Mouse (Mus musculus) intestine, embryonic 16.5 days (tissue): Measurements from ENCODE around the gene Mblac2. TPM values are rescaled to one million over a fixed set of nuclear protein-coding genes. Genes with fewer than 3 reads are reported as not detected.
A peak's percentile ranks its signal among the peaks of the same experiment; 100 is the strongest.
"Not testable (repeated sequence)": the region's sequence is repeated elsewhere in the genome, so short reads cannot be mapped to it uniquely, and the experiment has no call there.

Source experiments
- ATAC-seq: fragments of 200-750 bp; cut with Nextera tagmentation; 2 replicates; pipeline ENCODE4 v1.8.0; 2017; ENCODE audit warnings: moderate TSS enrichment, moderate library complexity
- H3K27ac ChIP-seq: fragments of 300-500 bp; sonication (generic); 2 replicates; pipeline ENCODE4 v1.5.1; 2014; ENCODE audit warnings: mild to moderate bottlenecking, low read length
- H3K27me3 ChIP-seq: fragments of 300-500 bp; sonication (generic); replicated peaks from 2 replicates; pipeline ENCODE4 v1.6.1; 2014; ENCODE audit warnings: low read length, control low read depth, mixed read lengths; ENCODE audit not compliant: control insufficient read depth, insufficient read depth
- H3K36me3 ChIP-seq: fragments of 300-500 bp; sonication (generic); 2 replicates; pipeline ENCODE4 v1.6.1; 2014; ENCODE audit warnings: low read length, control low read depth; ENCODE audit not compliant: control insufficient read depth, insufficient read depth
- H3K4me1 ChIP-seq: fragments of 300-500 bp; sonication (generic); 2 replicates; pipeline ENCODE4 v1.6.1; 2014; ENCODE audit warnings: low read length, control low read depth, mixed read lengths; ENCODE audit not compliant: control insufficient read depth, insufficient read depth
- H3K4me2 ChIP-seq: fragments of 300-500 bp; sonication (generic); 2 replicates; pipeline ENCODE4 v1.6.1; 2014; ENCODE audit warnings: low read depth, low read length, control low read depth
- H3K4me3 ChIP-seq: fragments of 300-500 bp; sonication (generic); 2 replicates; pipeline ENCODE4 v1.5.1; 2014; ENCODE audit warnings: mild to moderate bottlenecking, low read length
- H3K9ac ChIP-seq: fragments of 300-500 bp; sonication (generic); 2 replicates; pipeline ENCODE4 v1.6.1; 2014; ENCODE audit warnings: low read depth, low read length
- H3K9me3 ChIP-seq: fragments of 300-500 bp; sonication (generic); 2 replicates; pipeline ENCODE4 v1.6.1; 2016; ENCODE audit warnings: low read length, control low read depth; ENCODE audit not compliant: control insufficient read depth
- WGBS: fragments of 180-500 bp; shearing (Covaris S2); extraction: QIAGEN DNeasy Blood & Tissue Kit; methylation state at CpG from one replicate; pipeline ENCODE4 v1.1.7; 2014; 5-methylcytosine and 5-hydroxymethylcytosine counted together
- polyA plus RNA-seq: library from polyadenylated mRNA; unstranded; fragments of >200 nt; fragmentation: Nextera tagmentation; extraction: Ambion mirVana; gene quantifications from 2 replicates; pipeline ENCODE4 v1.2.1, GENCODE M21; 2015

The Mblac2 gene
- polyA plus RNA-seq, 1 experiment from 2014 or later = 8.8 TPM

DNA sequence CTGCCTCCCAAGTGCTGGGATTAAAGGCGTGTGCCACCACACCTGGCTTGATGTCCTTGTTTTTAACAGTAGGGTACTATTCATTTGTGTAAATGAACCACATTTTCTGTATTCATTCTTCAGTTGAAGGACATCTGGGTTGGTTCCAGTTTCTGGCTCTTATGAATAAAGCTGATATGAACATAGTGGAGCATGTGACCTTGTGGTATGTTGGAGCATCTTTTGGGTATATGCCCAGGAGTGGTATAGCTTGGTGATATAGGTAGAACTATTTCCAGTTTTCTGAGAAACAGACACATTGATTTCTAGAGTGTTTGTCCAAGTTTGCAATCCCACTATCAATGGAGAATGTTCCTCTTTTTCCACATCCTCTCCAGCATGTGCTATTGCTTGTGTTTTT lies 2.8 kb downstream of the Mblac2 start:
- no peaks in the 10 kb centered on the region for H3K9me3 ChIP-seq
- H3K4me1 ChIP-seq = peaks cover 12% of the 10 kb centered on the region
- no peak overlapping the region for H3K27ac ChIP-seq
- WGBS = 88% methylated on average over 1 of the region's 1 CpGs
- ATAC-seq = no peak
- H3K4me3 ChIP-seq = no peak overlapping the region
- H3K36me3 ChIP-seq = no peaks in the 10 kb centered on the region
- no peak overlapping the region for H3K4me2 ChIP-seq
- no peaks in the 10 kb centered on the region for H3K27me3 ChIP-seq
- H3K9ac ChIP-seq = no peak overlapping the region

DNA sequence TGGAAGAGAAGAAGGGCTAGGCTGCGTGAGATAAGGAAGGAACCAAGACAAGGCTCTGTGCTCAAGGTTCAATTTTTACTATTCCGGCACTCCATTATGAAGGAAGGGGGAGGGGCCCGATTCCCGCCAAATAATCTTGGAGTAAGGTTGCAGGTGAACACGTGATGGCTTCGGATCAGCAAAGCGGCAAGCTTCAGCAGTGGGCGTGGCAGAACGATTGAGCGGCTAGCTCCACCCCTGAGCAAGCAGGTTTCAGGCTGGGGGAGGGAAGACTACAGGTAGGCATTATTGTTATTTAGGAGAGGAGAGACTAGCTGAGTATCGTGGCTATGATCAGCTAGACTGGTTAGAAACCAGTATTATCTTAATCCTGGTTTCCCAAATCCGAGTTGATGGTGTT lies 17.0 kb downstream of the Mblac2 start:
- ATAC-seq, H3K27ac ChIP-seq, H3K27me3 ChIP-seq, H3K9me3 ChIP-seq, H3K36me3 ChIP-seq, H3K4me2 ChIP-seq, H3K9ac ChIP-seq, H3K4me1 ChIP-seq, H3K4me3 ChIP-seq: not testable (repeated sequence)
- WGBS = 57% methylated on average over 12 of the region's 12 CpGs

DNA sequence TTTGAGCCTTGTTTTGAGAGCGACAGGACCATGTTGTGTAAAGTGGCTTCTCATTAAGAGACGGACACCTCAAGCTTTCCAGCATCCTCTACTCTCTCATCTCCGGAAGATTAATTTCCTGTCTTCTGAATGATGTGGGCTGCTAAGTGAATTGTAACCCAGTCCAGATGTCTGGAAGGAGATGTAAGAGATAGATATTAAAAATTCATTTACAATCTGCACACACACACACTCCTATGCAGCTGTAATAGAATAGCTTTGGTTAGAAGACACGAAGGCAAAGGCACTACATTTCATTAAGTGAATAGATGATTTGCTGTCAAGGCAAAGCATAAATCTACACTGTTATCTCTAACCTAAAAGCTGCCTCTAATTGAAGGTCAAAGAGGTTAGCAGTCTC lies 18.0 kb downstream of the Mblac2 start:
- no peak overlapping the region for H3K4me2 ChIP-seq
- no peak overlapping the region for H3K4me3 ChIP-seq
- WGBS = 69% methylated on average over 4 of the region's 4 CpGs
- H3K9ac ChIP-seq = no peak overlapping the region
- H3K4me1 ChIP-seq = no peaks in the 10 kb centered on the region
- H3K36me3 ChIP-seq = no peaks in the 10 kb centered on the region
- H3K9me3 ChIP-seq = no peaks in the 10 kb centered on the region
- H3K27me3 ChIP-seq = no peaks in the 10 kb centered on the region
- no peak overlapping the region for H3K27ac ChIP-seq
- ATAC-seq = no peak

DNA sequence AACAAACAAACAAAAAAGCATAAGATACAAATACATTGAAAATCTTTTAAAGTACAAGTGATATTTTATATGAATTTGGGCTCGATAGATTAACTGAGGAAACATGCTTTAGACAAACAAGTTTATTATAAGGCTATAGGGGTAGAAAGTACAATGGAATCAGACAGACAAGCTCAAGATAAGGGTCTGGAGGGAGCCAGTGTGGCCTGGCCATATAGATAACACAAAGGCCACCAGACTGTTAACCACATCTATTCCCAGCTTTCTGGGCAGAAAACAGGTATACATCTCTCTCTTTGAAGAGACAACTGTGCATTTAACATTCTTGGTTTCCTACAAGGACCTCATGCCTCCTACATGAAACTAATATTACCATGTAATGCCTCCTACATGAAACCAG lies 19.2 kb downstream of the Mblac2 start:
- H3K4me2 ChIP-seq = no peak overlapping the region
- ATAC-seq = no peak
- no peaks in the 10 kb centered on the region for H3K4me1 ChIP-seq
- H3K27me3 ChIP-seq = no peaks in the 10 kb centered on the region
- WGBS = 86% methylated on average over 1 of the region's 1 CpGs
- no peak overlapping the region for H3K9ac ChIP-seq
- no peak overlapping the region for H3K27ac ChIP-seq
- no peaks in the 10 kb centered on the region for H3K9me3 ChIP-seq
- no peak overlapping the region for H3K4me3 ChIP-seq
- H3K36me3 ChIP-seq = no peaks in the 10 kb centered on the region

DNA sequence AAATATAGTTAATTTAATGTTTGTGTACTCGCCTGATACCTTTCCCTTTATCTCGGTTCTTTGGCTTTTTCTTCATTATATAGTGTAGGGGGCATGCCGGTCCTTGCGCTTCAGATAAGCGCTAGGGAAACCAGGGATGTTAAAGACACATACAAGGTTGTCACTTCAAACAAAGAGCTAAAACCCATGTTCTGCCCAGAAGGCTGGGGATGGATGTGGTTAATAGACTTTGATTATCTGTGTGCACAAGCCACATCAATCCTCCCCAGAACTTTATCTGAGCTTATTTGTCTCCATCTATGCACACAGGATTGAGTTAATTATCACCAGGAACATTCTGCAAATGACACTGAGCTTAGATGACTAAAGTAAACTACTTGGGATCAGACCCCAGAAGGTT lies 25.5 kb downstream of the Mblac2 start:
- Histone ChIP-seq H3K27me3 (no peaks in the 10 kb centered on the region), H3K36me3 (no peaks in the 10 kb centered on the region), H3K4me2 (no peak overlapping the region), H3K27ac (no peak overlapping the region), H3K9ac (no peak overlapping the region), H3K4me1 (no peaks in the 10 kb centered on the region), H3K9me3 (no peaks in the 10 kb centered on the region), H3K4me3 (no peak overlapping the region)
- 71% methylated on average over 5 of the region's 5 CpGs for WGBS
- ATAC-seq = no peak

DNA sequence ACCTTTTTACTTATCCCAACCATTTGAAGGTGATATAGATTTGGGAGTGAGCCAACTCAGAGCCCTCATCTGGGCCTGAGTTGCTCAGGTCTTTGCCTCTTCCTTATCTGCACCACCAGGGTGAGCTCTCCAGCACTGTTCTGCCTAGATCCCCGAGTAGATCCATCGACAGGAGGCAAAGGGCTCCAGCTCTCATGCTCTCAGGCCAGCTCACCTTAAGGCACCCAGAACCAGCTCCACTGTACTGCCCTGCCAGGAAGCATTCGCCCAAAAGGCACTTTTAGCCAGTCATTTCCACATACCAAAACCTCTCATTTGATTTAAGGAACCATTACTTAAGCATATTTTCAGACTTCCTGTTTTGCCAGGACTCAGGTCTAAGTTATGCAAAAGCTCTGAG lies 29.8 kb downstream of the Mblac2 start:
- no peak overlapping the region for H3K4me3 ChIP-seq
- no peaks in the 10 kb centered on the region for H3K4me1 ChIP-seq
- H3K27ac ChIP-seq = no peak overlapping the region
- no peaks in the 10 kb centered on the region for H3K27me3 ChIP-seq
- H3K9me3 ChIP-seq = no peaks in the 10 kb centered on the region
- H3K4me2 ChIP-seq = no peak overlapping the region
- ATAC-seq = 0 out of 2 replicates have a peak, but pooled peaks have one; percentile 46
- H3K9ac ChIP-seq = no peak overlapping the region
- no peaks in the 10 kb centered on the region for H3K36me3 ChIP-seq
- 39% methylated on average over 3 of the region's 3 CpGs for WGBS

DNA sequence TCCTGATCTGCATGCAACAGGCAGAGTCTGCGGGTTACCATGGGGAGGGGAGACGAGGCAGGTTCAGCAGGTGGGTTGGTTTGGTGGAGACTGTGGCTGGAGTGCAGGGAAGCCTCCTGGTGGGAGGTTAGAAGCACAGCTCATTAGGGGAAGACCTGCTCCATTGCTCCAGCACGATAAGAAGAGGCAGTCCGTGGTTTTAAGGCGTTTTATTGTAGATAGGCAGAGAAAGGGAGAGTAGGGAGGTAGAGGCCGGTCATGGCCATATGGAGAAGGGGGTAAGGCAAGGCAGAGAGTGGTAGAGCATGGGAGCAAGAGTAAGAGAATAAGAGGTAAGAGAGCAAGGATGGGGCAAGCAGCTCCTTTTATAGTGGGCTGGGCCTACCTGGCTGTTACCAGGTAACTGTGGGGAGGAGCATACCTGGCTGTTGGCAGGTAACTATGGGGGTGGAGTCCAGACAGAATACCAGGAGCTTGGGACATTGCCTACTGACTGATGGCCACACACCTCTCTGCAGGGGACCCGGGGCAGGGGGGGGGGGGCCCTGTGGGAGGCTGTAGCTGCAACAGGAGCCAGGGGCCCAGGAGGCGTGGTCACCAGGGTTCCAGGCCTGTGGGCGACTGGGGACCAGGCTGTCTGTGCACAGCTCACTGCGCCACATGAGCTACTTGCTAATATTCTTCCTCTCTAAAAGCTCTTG lies 32.4 kb downstream of the Mblac2 start:
- no peak overlapping the region for H3K9ac ChIP-seq
- H3K9me3 ChIP-seq = no peaks in the 10 kb centered on the region
- WGBS = 56% methylated on average over 10 of the region's 10 CpGs
- peak; percentile 68 for ATAC-seq
- no peaks in the 10 kb centered on the region for H3K36me3 ChIP-seq
- H3K4me2 ChIP-seq = no peak overlapping the region
- H3K4me3 ChIP-seq = no peak overlapping the region
- no peak overlapping the region for H3K27ac ChIP-seq
- H3K27me3 ChIP-seq = no peaks in the 10 kb centered on the region
- no peaks in the 10 kb centered on the region for H3K4me1 ChIP-seq

DNA sequence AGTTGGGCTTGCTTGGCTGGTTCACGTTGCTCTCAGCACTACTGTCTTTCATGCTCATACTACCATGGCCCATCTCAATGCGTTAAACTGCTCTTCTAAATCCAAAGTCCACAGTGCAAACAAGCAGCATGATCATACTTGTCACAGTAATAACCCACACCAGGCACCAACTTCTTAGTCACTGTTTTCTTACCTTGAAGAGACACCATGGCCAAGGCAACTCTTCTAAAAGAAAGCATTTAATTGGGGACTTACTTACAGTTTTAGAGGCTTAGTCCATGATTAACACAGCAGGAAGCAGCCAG lies 32.9 kb downstream of the Mblac2 start:
- Histone ChIP-seq H3K4me3 (no peak overlapping the region), H3K36me3 (no peaks in the 10 kb centered on the region), H3K4me1 (no peaks in the 10 kb centered on the region), H3K27ac (no peak overlapping the region), H3K9ac (no peak overlapping the region), H3K27me3 (no peaks in the 10 kb centered on the region), H3K4me2 (no peak overlapping the region), H3K9me3 (no peaks in the 10 kb centered on the region)
- peak; percentile 79 for ATAC-seq
- WGBS = 26% methylated on average over 2 of the region's 2 CpGs

DNA sequence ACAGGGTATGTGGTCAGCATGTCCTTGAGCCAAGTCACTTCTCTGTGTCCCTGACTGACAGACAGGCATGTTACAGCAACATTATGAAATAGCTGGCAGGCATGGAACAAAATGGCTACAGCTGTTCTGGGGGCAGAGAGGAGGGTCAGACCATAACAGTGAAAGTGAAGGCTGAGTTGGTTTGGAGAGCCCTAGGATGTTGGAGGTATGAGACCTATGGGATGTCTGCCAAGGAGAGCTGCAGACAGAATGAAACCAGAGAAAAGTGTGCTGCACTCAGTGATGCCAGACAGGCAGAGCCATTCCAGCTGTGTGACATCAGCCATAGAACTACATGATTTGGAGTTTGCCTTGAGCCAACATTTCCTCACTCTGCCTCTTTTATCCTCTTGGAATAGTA lies 43.7 kb downstream of the Mblac2 start:
- H3K36me3 ChIP-seq = no peaks in the 10 kb centered on the region
- H3K9me3 ChIP-seq = no peaks in the 10 kb centered on the region
- H3K4me2 ChIP-seq = no peak overlapping the region
- H3K27me3 ChIP-seq = no peaks in the 10 kb centered on the region
- ATAC-seq = no peak
- H3K9ac ChIP-seq = no peak overlapping the region
- no peaks in the 10 kb centered on the region for H3K4me1 ChIP-seq
- H3K27ac ChIP-seq = no peak overlapping the region
- H3K4me3 ChIP-seq = no peak overlapping the region

DNA sequence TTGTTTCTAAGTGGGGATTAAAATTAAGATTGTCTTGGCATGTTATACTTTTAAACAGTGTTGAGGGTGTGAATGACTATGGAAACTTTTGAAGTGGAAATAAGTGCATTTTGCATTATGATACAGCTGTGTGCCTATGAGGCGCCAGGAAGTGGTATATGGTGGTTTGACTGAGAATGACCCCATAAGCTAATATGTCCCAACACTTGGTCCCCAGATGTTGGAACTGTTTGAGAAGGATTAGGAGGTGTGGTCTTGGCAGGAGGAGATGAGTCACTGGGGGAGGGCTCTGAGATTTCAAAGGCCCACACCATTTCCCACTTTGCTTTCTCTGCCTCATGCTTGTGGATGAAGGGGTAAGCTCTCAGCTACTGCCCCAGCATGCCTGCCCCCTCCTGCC lies 44.2 kb downstream of the Mblac2 start:
- Histone ChIP-seq H3K4me3 (no peak overlapping the region), H3K4me1 (no peaks in the 10 kb centered on the region), H3K27ac (no peak overlapping the region), H3K36me3 (no peaks in the 10 kb centered on the region), H3K9ac (no peak overlapping the region), H3K4me2 (no peak overlapping the region), H3K9me3 (no peaks in the 10 kb centered on the region), H3K27me3 (no peaks in the 10 kb centered on the region)
- ATAC-seq = no peak
- 88% methylated on average over 1 of the region's 1 CpGs for WGBS
